Mouse (Mus musculus) neural tube, embryonic 11.5 days (tissue): ENCODE results near the gene Lrrtm4. TPM values are rescaled to one million over a fixed set of nuclear protein-coding genes. Genes with fewer than 3 reads are reported as not detected.

Experiments
- ATAC-seq: fragments of 200-750 bp; cut with Nextera tagmentation; 2 replicates; pipeline ENCODE4 v1.8.0; 2017; ENCODE audit warnings: moderate number of reproducible peaks, mild to moderate bottlenecking, moderate TSS enrichment, moderate library complexity; ENCODE audit not compliant: insufficient read depth, low FRiP score, low TSS enrichment
- DNase-seq: peaks from one replicate; pipeline ENCODE4 v3.0.0-alpha.2; 2015; ENCODE audit warnings: low spot score
- H3K27ac ChIP-seq: fragments of 300-500 bp; sonication (generic); 2 replicates; pipeline ENCODE4 v1.5.1; 2014; ENCODE audit warnings: low read depth, mild to moderate bottlenecking, low read length
- H3K27me3 ChIP-seq: fragments of 300-500 bp; sonication (generic); 2 replicates; pipeline ENCODE4 v1.6.1; 2014; ENCODE audit warnings: mild to moderate bottlenecking, low read length, mixed read lengths; ENCODE audit not compliant: control insufficient read depth, insufficient read depth
- H3K36me3 ChIP-seq: fragments of 300-500 bp; sonication (generic); 2 replicates; pipeline ENCODE4 v1.6.1; 2014; ENCODE audit warnings: mild to moderate bottlenecking, low read length, moderate library complexity, mixed read lengths; ENCODE audit not compliant: control insufficient read depth, insufficient read depth
- H3K4me1 ChIP-seq: fragments of 300-500 bp; sonication (generic); 2 replicates; pipeline ENCODE4 v1.6.1; 2014; ENCODE audit warnings: low read length, mixed read lengths; ENCODE audit not compliant: control insufficient read depth, insufficient read depth
- H3K4me2 ChIP-seq: fragments of 300-500 bp; sonication (generic); 2 replicates; pipeline ENCODE4 v1.6.1; 2014; ENCODE audit warnings: low read depth, mild to moderate bottlenecking, moderate library complexity
- H3K4me3 ChIP-seq: fragments of 300-500 bp; sonication (generic); 2 replicates; pipeline ENCODE4 v1.5.1; 2014; ENCODE audit warnings: low read depth, low read length
- H3K9ac ChIP-seq: fragments of 300-500 bp; sonication (generic); 2 replicates; pipeline ENCODE4 v1.6.1; 2014; ENCODE audit warnings: mild to moderate bottlenecking, low read length
- H3K9me3 ChIP-seq: fragments of 300-500 bp; sonication (generic); 2 replicates; pipeline ENCODE4 v1.6.1; 2016; ENCODE audit warnings: low read length; ENCODE audit not compliant: control insufficient read depth
- WGBS: fragments of 180-500 bp; shearing (Covaris S2); extraction: QIAGEN DNeasy Blood & Tissue Kit; methylation state at CpG from one replicate; pipeline ENCODE4 v1.1.7; 2014; 5-methylcytosine and 5-hydroxymethylcytosine counted together
- polyA plus RNA-seq: library from polyadenylated mRNA; unstranded; fragments of >200 nt; fragmentation: Nextera tagmentation; extraction: Ambion mirVana; gene quantifications from 2 replicates; pipeline ENCODE4 v1.2.1, GENCODE M21; 2014

Gene Lrrtm4
- 4.1 and 5.5 TPM in 2 replicates for polyA plus RNA-seq

DNA sequence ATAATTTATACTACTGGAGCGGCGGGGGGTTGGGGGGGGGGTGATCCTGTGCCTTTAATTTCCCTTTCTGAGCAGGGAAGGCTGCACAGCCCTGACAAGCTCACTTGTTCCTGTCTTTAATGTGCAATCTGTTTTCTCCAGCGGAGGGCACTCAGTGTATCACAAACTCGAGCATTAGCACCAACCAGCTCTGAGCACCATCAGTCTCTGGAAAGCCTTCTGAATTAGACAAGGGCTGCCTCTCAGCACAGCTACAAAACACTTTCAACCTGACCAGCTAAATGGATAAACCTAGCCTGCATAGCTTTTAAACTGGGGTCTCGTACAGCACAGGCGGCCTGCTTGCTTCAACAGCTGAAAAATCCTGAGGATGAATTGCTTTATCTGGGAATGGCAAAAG, at the start of gene Lrrtm4:
TSS of gene Lrrtm4 (plus strand) at position 113 of the 400 bp plus-strand sequence.
- Histone ChIP-seq H3K4me2 (peak within 1 kb of the TSS; percentile 54), H3K27ac (no peak within 1 kb of the TSS), H3K9ac (peak within 1 kb of the TSS; percentile 39), H3K9me3 (no peaks in the 10 kb centered on the region), H3K27me3 (no peaks in the 10 kb centered on the region), H3K4me1 (no peaks in the 10 kb centered on the region), H3K36me3 (no peaks in the 10 kb centered on the region), H3K4me3 (peak within 1 kb of the TSS; percentile 35)
- ATAC-seq (peak; percentile 79), DNase-seq (peak; percentile 43)
- 4% methylated on average over 6 of the region's 6 CpGs for WGBS

- H3K9me3 ChIP-seq: no peaks in the 10 kb centered on the region
- H3K27me3 ChIP-seq: no peaks in the 10 kb centered on the region
- WGBS: 3% methylated on average over 14 of the region's 14 CpGs
- no peaks in the 10 kb centered on the region for H3K4me1 ChIP-seq
- H3K4me2 ChIP-seq: peak overlapping the region; percentile 54
- H3K27ac ChIP-seq: no peak overlapping the region
- H3K9ac ChIP-seq: peak overlapping the region; percentile 39
- H3K4me3 ChIP-seq: peak overlapping the region; percentile 35
- peak; percentile 60 for ATAC-seq
- DNase-seq: peak; percentile 15
- H3K36me3 ChIP-seq: no peaks in the 10 kb centered on the region
Measured at GRCm38 (mm10) chr6:80019189-80019860, 648 bp downstream of the Lrrtm4 start.

- WGBS: 7% methylated on average over 10 of the region's 10 CpGs
- no peaks in the 10 kb centered on the region for H3K27me3 ChIP-seq
- peak; percentile 26 for DNase-seq
- H3K36me3 ChIP-seq: no peaks in the 10 kb centered on the region
- no peak overlapping the region for H3K27ac ChIP-seq
- ATAC-seq: 0 out of 2 replicates have a peak, but pooled peaks have one; percentile 14
- no peaks in the 10 kb centered on the region for H3K9me3 ChIP-seq
- peak overlapping the region; percentile 35 for H3K4me3 ChIP-seq
- peak overlapping the region; percentile 39 for H3K9ac ChIP-seq
- peak overlapping the region; percentile 54 for H3K4me2 ChIP-seq
- no peaks in the 10 kb centered on the region for H3K4me1 ChIP-seq
Measured at GRCm38 (mm10) chr6:80019861-80020230, 1.2 kb downstream of the Lrrtm4 start.

DNA sequence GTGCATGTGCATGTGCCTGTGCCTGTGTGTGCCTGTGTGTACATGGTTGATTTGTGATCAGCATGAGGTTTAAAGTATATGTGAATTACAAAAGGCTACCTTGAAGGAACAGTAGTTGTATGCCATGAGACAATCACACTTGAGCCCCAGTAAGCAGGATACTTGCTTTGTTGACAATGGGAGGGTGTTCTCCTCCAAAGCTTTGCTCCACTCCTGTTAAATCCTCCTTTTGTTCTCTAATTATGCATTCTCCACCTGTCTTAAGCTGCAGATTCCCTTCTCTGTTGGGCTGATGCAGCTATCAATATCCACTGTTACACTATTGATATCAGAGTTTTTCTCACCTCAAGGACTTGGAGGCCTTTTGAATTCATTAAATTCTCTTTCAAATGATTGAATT, 38.2 kb downstream of the Lrrtm4 start:
- no peak for ATAC-seq
- no peak for DNase-seq
- Histone ChIP-seq H3K4me2 (no peak overlapping the region), H3K9me3 (no peaks in the 10 kb centered on the region), H3K27ac (no peak overlapping the region), H3K4me1 (no peaks in the 10 kb centered on the region), H3K4me3 (no peak overlapping the region), H3K27me3 (no peaks in the 10 kb centered on the region), H3K36me3 (no peaks in the 10 kb centered on the region), H3K9ac (no peak overlapping the region)

GRCm38 (mm10) chr6:80078001-80078400, 59.3 kb downstream of the Lrrtm4 start:
- Histone ChIP-seq H3K9ac (no peak overlapping the region), H3K4me3 (no peak overlapping the region), H3K36me3 (no peaks in the 10 kb centered on the region), H3K4me1 (no peaks in the 10 kb centered on the region), H3K27ac (no peak overlapping the region), H3K9me3 (no peaks in the 10 kb centered on the region), H3K27me3 (no peaks in the 10 kb centered on the region), H3K4me2 (no peak overlapping the region)
- ATAC-seq: no peak
- WGBS: 92% methylated on average over 2 of the region's 2 CpGs
- DNase-seq: no peak

DNA sequence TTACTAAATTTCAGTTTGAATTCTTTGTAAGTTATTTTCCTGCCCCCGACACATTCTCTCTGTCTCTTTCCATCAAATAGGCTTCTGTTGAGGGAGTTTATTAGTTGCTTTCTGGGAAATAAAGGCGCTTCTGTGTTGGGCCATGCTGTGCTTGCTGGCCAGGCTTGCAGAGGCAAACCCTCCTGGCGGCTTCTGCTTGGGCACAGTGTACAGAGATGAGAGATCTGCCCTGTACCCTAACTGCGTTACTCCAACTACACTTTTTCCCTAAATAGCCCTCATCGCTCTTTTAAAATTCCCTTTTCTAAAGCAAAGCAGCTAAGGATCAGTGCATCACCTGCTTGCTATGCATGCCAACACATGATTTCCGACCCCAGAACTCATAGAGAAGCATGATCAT, 60.6 kb downstream of the Lrrtm4 start:
- Histone ChIP-seq H3K4me1 (no peaks in the 10 kb centered on the region), H3K36me3 (no peaks in the 10 kb centered on the region), H3K4me3 (no peak overlapping the region), H3K27ac (no peak overlapping the region), H3K4me2 (no peak overlapping the region), H3K9me3 (no peaks in the 10 kb centered on the region), H3K27me3 (no peaks in the 10 kb centered on the region), H3K9ac (no peak overlapping the region)
- ATAC-seq (no peak), DNase-seq (no peak)
- 81% methylated on average over 6 of the region's 6 CpGs for WGBS

- no peaks in the 10 kb centered on the region for H3K9me3 ChIP-seq
- no peaks in the 10 kb centered on the region for H3K36me3 ChIP-seq
- DNase-seq (no peak), ATAC-seq (no peak)
- H3K4me1 ChIP-seq: no peaks in the 10 kb centered on the region
- 91% methylated on average over 4 of the region's 4 CpGs for WGBS
- H3K9ac ChIP-seq: no peak overlapping the region
- no peaks in the 10 kb centered on the region for H3K27me3 ChIP-seq
- no peak overlapping the region for H3K4me3 ChIP-seq
- H3K27ac ChIP-seq: no peak overlapping the region
- no peak overlapping the region for H3K4me2 ChIP-seq
Measured at GRCm38 (mm10) chr6:80094909-80095308, 76.2 kb downstream of the Lrrtm4 start.

- no peak for ATAC-seq
- DNase-seq: no peak
- Histone ChIP-seq H3K9me3 (no peaks in the 10 kb centered on the region), H3K4me2 (no peak overlapping the region), H3K9ac (no peak overlapping the region), H3K4me1 (no peaks in the 10 kb centered on the region), H3K4me3 (no peak overlapping the region), H3K27ac (no peak overlapping the region), H3K36me3 (no peaks in the 10 kb centered on the region), H3K27me3 (no peaks in the 10 kb centered on the region)
- WGBS: 78% methylated on average over 2 of the region's 2 CpGs
Measured at GRCm38 (mm10) chr6:80105343-80105742, 86.7 kb downstream of the Lrrtm4 start.

GRCm38 (mm10) chr6:80105843-80106242, 87.2 kb downstream of the Lrrtm4 start:
- ATAC-seq (no peak), DNase-seq (no peak)
- Histone ChIP-seq H3K27ac (no peak overlapping the region), H3K4me1 (no peaks in the 10 kb centered on the region), H3K9ac (no peak overlapping the region), H3K27me3 (no peaks in the 10 kb centered on the region), H3K4me2 (no peak overlapping the region), H3K9me3 (no peaks in the 10 kb centered on the region), H3K4me3 (no peak overlapping the region), H3K36me3 (no peaks in the 10 kb centered on the region)
- 80% methylated on average over 1 of the region's 1 CpGs for WGBS
